Mouse (Mus musculus) myocyte (in vitro differentiated cells): Measurements from ENCODE around the gene Amh. TPM values are rescaled to one million over a fixed set of nuclear protein-coding genes. Genes with fewer than 3 reads are reported as not detected.

Source experiments
- H3K27me3 ChIP-seq: one replicate; pipeline ENCODE4 v1.6.1; 2011; ENCODE audit not compliant: control insufficient read depth, insufficient read depth, insufficient read length
- H3K36me3 ChIP-seq: one replicate; pipeline ENCODE4 v1.6.1; 2011; ENCODE audit not compliant: control insufficient read depth, insufficient read depth
- H3K4me2 ChIP-seq: one replicate; pipeline ENCODE4 v1.6.1; 2011; ENCODE audit warnings: low read depth, control low read depth
- H3K4me3 ChIP-seq: one replicate; pipeline ENCODE4 v1.5.1; 2011; ENCODE audit warnings: mild to moderate bottlenecking, control low read depth, moderate library complexity
- H3K79me2 ChIP-seq: one replicate; pipeline ENCODE4 v1.6.1; 2011; ENCODE audit not compliant: control insufficient read depth, insufficient read depth
- H3ac ChIP-seq: one replicate; pipeline ENCODE4 v1.6.1; 2011; ENCODE audit not compliant: control insufficient read depth, insufficient read length
- CEBPB ChIP-seq: IDR thresholded peaks from 2 replicates; pipeline ENCODE4 v1.6.1; 2011; ENCODE audit warnings: mild to moderate bottlenecking, moderate library complexity; ENCODE audit not compliant: poor library complexity, insufficient read depth, severe bottlenecking
- E2F4 ChIP-seq: IDR thresholded peaks from one replicate; pipeline ENCODE4 v1.6.1; 2011; ENCODE audit warnings: mild to moderate bottlenecking, control low read depth, moderate library complexity; ENCODE audit not compliant: insufficient read depth
- MAX ChIP-seq: IDR thresholded peaks from one replicate; pipeline ENCODE4 v1.6.1; 2011; ENCODE audit warnings: low read depth, mild to moderate bottlenecking, control low read depth
- MYOD1 ChIP-seq, 3 experiments: IDR thresholded peaks; one replicate each; pipeline ENCODE4 v1.6.1; 2011; ENCODE audit warnings: control low read depth in 2 of 3, low read depth in 2 of 3, mild to moderate bottlenecking in 2 of 3, moderate library complexity in 1 of 3; ENCODE audit not compliant: insufficient read length in 2 of 3, control insufficient read depth in 1 of 3
- MYOG ChIP-seq, 3 experiments: IDR thresholded peaks; one replicate each; pipeline ENCODE4 v1.6.1; 2011; ENCODE audit warnings: control low read depth in 2 of 3, low read depth in 2 of 3, mild to moderate bottlenecking in 2 of 3; ENCODE audit not compliant: insufficient read length in 2 of 3, control insufficient read depth in 1 of 3, insufficient read depth in 1 of 3
- POLR2A ChIP-seq: IDR thresholded peaks from one replicate; pipeline ENCODE4 v1.6.1; 2011; ENCODE audit warnings: low read depth, mild to moderate bottlenecking, control low read depth, moderate library complexity; ENCODE audit not compliant: insufficient read length
- POLR2AphosphoS2 ChIP-seq: IDR thresholded peaks from one replicate; pipeline ENCODE4 v1.6.1; 2011; ENCODE audit warnings: low read depth, control low read depth; ENCODE audit not compliant: insufficient read length
- REST ChIP-seq: IDR thresholded peaks from one replicate; pipeline ENCODE4 v1.6.1; 2011; ENCODE audit warnings: mild to moderate bottlenecking, control low read depth, moderate library complexity; ENCODE audit not compliant: insufficient read depth, insufficient read length
- SRF ChIP-seq: IDR thresholded peaks from one replicate; pipeline ENCODE4 v1.6.1; 2011; ENCODE audit warnings: low read depth; ENCODE audit not compliant: control insufficient read depth, insufficient read length
- TCF12 ChIP-seq: IDR thresholded peaks from one replicate; pipeline ENCODE4 v1.6.1; 2011; ENCODE audit warnings: mild to moderate bottlenecking, control low read depth; ENCODE audit not compliant: poor library complexity, insufficient read depth, severe bottlenecking
- TCF3 ChIP-seq: IDR thresholded peaks from one replicate; pipeline ENCODE4 v1.6.1; 2011; ENCODE audit warnings: low read depth, control low read depth; ENCODE audit not compliant: insufficient read length
- USF1 ChIP-seq: IDR thresholded peaks from one replicate; pipeline ENCODE4 v1.6.1; 2011; ENCODE audit warnings: low read depth, mild to moderate bottlenecking, control low read depth, moderate library complexity
- polyA plus RNA-seq: library from polyadenylated mRNA; unstranded; fragments of >200 nt; fragmentation: generic; extraction: Trizol; gene quantifications from one replicate; pipeline ENCODE4 v1.2.1, GENCODE M21; 2012; ENCODE audit warnings: missing spikeins

Gene Amh
- polyA plus RNA-seq, 1 experiment = 0.76 TPM

DNA sequence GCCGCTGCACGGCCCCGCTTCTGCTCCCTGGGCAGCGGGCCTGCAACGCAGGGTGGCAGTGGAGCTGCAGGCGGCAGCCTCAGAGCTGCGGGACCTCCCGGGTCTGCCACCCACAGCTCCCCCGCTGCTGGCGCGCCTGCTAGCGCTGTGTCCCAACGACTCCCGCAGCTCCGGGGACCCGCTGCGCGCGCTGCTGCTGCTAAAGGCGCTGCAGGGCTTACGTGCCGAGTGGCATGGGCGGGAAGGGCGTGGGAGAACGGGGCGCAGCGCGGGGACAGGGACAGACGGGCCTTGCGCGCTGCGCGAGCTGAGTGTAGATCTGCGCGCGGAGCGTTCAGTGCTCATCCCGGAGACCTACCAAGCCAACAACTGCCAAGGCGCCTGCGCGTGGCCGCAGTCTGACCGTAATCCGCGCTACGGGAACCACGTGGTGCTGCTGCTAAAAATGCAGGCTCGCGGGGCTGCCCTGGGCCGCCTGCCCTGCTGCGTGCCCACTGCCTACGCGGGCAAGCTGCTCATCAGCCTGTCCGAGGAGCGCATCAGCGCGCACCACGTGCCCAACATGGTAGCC, 2.1 kb downstream of the Amh start:
- no peak for TF ChIP-seq TCF12
- TF ChIP-seq POLR2A = peak; percentile 45
- peak; percentile 88 for TF ChIP-seq POLR2AphosphoS2
- Histone ChIP-seq H3K36me3 (peaks cover 3% of the 10 kb centered on the region), H3K4me2 (no peak overlapping the region), H3K4me3 (no peak overlapping the region), H3K27me3 (no peaks in the 10 kb centered on the region), H3ac (no peak overlapping the region), H3K79me2 (no peaks in the 10 kb centered on the region)

DNA sequence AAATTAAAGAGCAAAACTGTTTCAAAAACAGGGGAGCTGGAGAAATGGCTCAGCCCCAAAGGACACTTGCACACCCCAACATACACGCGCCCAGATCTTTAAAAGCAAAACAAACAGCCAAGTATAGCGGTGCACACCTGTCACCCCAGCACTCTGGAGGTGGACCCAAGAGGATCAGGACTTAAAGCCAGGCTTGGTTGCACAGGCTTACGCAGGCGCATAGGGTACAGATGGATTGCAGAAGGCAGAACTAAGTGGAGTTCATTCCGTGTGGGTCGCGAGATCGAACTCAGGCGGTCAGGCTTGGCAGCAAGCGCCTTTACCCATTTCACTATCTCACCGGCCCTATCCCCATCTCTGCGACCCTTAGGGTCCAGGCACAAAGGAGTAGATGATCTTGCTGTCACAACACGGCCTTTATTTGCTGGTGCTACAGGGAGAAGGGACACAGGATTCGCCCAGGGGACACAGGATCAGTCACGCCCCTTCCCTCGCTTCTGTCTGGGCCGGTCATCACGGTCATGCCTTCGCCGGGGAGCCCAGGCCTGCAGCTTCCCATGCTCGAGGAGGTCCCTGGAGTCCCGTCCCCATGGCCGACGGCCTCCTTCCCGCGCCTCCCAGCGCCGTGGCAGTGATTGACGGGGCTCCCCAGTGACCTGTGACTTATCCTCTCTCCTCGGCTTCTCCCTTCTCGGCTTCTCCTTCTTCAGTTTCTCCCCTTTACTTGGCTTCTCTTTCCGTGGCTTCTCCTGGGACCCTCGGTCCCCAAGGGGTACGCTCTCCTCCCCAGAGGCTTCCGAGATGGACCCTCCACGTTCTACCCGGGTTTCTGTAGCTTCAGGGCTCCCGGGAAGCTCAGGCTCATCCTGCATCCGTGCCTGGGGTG, 3.3 kb downstream of the Amh start:
- Histone ChIP-seq H3K79me2 (no peaks in the 10 kb centered on the region), H3K4me3 (no peak overlapping the region), H3K36me3 (no peaks in the 10 kb centered on the region), H3K4me2 (no peak overlapping the region), H3K27me3 (no peaks in the 10 kb centered on the region), H3ac (no peak overlapping the region)
- TF ChIP-seq POLR2AphosphoS2 (peak; percentile 77), POLR2A (no peak), MYOD1 (IDR thresholded peaks at IDR 0.05; ENCODE audit: control insufficient read depth in 1 of 3, insufficient read length in 2 of 3, low read depth in 2 of 3) (peak in 1 of 3 experiments; percentile 28)

DNA sequence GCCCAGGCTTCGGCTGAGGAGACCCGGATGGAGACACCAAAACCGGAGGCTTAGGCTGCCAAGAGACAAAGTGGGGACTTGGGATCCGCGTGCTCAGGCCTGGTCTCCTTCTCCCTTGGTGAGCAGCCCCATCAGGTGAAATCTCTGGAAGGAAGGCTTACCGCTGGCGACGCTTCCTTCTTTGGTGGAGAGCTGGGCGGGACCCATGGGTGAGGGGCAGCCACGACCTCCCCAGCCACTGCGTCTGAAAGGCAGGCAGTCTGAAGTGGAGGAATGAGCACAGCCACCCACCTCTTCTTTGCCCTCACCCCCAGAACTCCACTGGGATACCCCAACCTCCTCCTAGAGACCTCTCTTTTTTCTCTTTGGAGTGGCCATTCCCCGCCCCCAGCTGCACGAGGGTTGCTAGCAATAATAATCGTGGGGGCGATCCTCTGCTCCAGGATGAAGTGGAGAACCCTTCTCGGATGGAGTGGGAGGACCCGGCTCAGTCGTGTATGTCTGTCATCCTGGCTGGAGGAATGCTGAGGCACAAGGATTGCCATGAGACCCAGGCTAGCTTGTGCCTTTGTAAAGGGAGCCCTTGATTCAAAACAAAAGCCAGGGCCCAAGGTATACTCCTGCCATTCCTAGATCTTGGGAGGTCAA, 4.1 kb downstream of the Amh start:
- no peaks in the 10 kb centered on the region for H3K27me3 ChIP-seq
- H3K4me2 ChIP-seq = no peak overlapping the region
- H3K36me3 ChIP-seq = no peaks in the 10 kb centered on the region
- H3K79me2 ChIP-seq = no peaks in the 10 kb centered on the region
- H3ac ChIP-seq = no peak overlapping the region
- no peak overlapping the region for H3K4me3 ChIP-seq
- TF ChIP-seq POLR2AphosphoS2 (peak; percentile 6), MYOD1 (IDR thresholded peaks at IDR 0.05; ENCODE audit: control insufficient read depth in 1 of 3, insufficient read length in 2 of 3, low read depth in 2 of 3) (no peak), MAX (no peak), TCF3 (no peak), POLR2A (no peak), TCF12 (no peak), USF1 (no peak), REST (no peak)

DNA sequence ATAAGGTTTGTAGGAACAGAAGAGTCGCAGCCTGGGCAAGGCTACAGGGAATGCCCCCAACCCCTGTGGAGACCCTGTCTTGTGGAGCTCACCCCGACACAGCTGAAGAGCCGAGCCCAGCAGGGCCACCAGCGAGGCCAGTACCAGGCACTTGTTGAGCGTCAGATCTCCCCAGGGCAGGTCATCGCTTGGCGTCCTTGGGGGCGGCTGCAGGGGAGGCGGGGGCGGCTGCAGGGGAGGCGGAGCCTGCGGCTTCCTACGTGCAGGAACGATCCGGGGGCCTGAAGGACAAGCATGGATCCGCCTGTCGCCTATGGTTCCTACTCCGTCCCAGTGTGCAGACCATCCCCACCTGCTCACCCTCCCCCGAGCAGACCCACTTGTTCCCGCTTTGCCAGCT, 5.0 kb downstream of the Amh start:
- Histone ChIP-seq H3K4me3 (no peak overlapping the region), H3ac (no peak overlapping the region), H3K36me3 (no peaks in the 10 kb centered on the region), H3K27me3 (no peaks in the 10 kb centered on the region), H3K4me2 (no peak overlapping the region), H3K79me2 (no peaks in the 10 kb centered on the region)
- TF ChIP-seq MYOD1 (IDR thresholded peaks at IDR 0.05; ENCODE audit: control insufficient read depth in 1 of 3, insufficient read length in 2 of 3, low read depth in 2 of 3) = no peak
- TF ChIP-seq TCF3 = no peak
- TF ChIP-seq E2F4 = no peak
- no peak for TF ChIP-seq MYOG (IDR thresholded peaks at IDR 0.05; ENCODE audit: control insufficient read depth in 1 of 3, insufficient read depth in 1 of 3, insufficient read length in 2 of 3, low read depth in 2 of 3)
- no peak for TF ChIP-seq REST
- no peak for TF ChIP-seq MAX
- TF ChIP-seq POLR2AphosphoS2 = no peak
- no peak for TF ChIP-seq POLR2A
- no peak for TF ChIP-seq SRF
- no peak for TF ChIP-seq TCF12
- TF ChIP-seq CEBPB = no peak
- TF ChIP-seq USF1 = no peak

DNA sequence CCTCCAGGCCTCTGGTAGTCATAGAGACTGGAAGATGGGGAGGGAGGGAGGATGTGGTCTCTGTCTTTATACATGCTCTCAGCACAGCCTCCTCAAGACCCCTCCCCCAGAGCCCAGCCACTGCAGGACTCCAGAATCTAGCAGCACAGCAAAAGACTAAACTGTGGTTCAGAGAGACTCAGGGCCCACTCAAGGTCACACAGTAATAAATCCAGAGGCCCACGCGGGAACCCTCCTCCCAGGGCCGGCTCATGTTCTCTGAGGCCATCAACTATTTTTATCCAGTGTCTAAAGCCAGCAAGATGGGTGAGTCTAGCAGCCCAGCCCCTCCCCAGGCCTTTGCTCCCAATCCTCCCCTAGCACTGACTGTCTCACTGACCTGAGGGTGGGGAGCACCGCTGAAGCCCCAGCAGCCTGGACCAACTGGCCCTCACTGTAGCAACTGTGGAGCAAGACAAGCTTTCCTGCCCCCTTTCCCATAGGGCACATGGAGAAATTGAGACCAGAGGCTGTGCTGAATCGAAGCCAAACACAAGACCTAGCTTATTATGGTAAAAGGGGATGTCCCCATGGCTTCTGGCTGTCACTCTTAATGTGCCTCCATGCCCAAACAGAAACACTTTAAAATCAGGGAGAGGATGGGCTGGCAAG, 7.5 kb downstream of the Amh start:
- peak overlapping the region; percentile 33 for H3K4me3 ChIP-seq
- no peaks in the 10 kb centered on the region for H3K36me3 ChIP-seq
- H3K27me3 ChIP-seq = no peaks in the 10 kb centered on the region
- H3ac ChIP-seq = no peak overlapping the region
- H3K4me2 ChIP-seq = peak overlapping the region; percentile 79
- TF ChIP-seq MYOG (IDR thresholded peaks at IDR 0.05; ENCODE audit: control insufficient read depth in 1 of 3, insufficient read depth in 1 of 3, insufficient read length in 2 of 3, low read depth in 2 of 3) (peak in 2 of 3 experiments; percentile 20 to 62), REST (no peak), TCF3 (no peak), MAX (no peak), TCF12 (no peak), SRF (peak; percentile 29), POLR2A (peak; percentile 51), CEBPB (no peak), E2F4 (no peak), MYOD1 (IDR thresholded peaks at IDR 0.05; ENCODE audit: control insufficient read depth in 1 of 3, insufficient read length in 2 of 3, low read depth in 2 of 3) (peak in 2 of 3 experiments; percentile 27), POLR2AphosphoS2 (peak; percentile 10), USF1 (no peak)
- no peaks in the 10 kb centered on the region for H3K79me2 ChIP-seq
